Mouse (Mus musculus) adrenal gland, postnatal 36 days (tissue): ENCODE measurements around the gene Erich6b. TPM values are rescaled to one million over a fixed set of nuclear protein-coding genes. Genes with fewer than 3 reads are reported as not detected.

Source experiments
- DNase-seq, 2 experiments: peaks; one replicate each; pipeline ENCODE4 v3.0.0; 2021; ENCODE audit warnings: mixed read lengths in 1 of 2
- total RNA-seq, 2 experiments: library from RNA; stranded (reverse); gene quantifications; 2 replicates each; pipeline ENCODE4 v1.2.3; 2021

Erich6b gene
- total RNA-seq, 2 experiments from 2014 or later: not detected

GRCm38 (mm10) chr14:75707771-75708170, 65.7 kb downstream of the Erich6b start:
- DNase-seq: no peak

DNA sequence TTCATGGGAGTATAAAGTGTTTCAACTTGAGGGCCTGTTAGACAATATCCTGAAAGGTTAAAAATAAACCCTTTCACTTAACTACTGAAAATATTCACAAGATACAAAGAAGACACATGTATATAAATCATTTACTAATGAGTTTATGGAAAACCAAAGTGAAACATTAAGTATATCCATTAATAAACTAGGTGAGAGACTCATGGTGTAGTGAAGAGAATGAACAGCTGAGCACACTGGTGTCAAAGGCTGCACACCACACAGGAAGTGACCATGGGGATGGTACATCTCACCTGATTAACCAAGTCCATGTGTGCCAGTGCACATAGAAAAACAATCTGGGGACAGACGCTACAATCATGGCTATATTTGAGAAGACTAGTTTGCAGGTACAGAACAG, 66.9 kb downstream of the Erich6b start:
- DNase-seq: no peak

DNA sequence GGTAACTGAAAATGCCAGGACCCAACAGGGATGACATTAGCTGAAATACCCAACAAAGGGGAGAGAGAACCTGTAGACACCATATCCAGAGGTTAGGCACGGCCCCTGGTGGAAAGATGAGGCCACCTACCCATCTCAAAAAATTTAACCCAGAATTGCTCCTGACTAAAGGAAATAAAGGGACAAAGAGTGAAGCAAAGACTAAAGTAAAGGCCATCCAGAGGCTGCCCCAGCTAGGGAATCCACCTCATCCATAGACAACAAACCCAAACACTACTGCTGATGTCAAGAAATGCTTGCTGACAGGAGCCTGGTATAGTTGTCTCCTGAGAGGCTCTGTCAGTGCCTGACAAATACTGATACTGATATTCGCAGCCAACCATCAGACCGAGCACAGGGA, 69.7 kb downstream of the Erich6b start:
- DNase-seq: no peak

DNA sequence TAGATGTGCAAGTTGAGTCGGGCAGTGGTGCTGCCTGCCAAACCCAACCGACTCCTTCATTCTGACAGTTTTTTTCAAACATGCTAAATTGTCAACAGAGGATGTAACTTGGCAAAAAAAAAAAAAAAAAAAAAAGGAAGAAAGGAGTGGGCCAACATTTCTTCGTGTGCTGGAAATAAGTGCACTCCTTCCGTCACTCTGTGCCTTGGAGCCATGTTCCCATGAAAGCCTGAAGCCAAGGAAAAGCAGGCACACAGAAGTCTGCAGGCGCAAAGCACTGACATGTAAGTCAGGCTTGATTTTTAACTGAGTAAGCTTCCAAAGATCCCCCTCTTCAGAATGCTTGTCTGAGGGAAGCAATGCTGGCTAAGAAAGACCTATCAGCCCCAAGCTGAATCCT, 70.6 kb downstream of the Erich6b start:
- no peak for DNase-seq

DNA sequence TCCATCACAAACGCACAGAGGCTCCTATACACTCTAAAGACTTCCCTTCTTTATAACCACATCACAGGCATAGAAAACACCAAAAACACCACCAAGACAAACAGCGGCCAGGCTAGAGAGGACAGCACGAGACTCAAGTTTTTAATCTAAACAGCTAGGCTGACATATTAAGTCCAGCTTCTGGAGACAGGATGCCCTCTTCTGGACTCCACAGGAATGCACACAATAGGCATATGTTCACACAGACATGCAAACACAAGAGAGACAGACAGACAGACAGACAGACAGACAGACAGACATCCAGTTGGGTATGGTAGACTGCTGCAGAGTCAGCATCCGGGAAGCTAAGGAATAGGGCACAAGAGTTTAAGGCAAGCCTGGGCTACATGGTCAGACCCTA, 71.6 kb downstream of the Erich6b start:
- no peak for DNase-seq

DNA sequence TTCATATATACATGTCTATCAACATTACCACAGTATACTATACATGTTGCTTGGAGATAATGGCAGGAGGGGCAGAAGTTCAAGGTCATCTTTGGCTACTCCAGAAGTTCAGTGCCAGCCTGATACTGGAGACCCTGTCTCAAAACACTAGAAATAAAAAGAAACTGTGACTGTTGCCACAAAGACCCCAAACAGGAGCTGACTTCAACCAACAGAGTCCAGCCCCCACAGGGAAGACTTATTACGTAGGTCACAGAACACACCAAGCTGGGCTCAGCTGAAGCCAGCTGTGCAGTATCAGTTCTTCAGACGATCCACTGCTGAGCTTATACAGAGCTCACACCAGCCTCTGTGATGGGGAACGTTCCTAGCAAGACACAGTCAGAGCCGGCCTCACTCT, 74.4 kb downstream of the Erich6b start:
- DNase-seq: no peak

Other genes with a start within 250 kb of the Erich6b start
- gene Siah3, start 186.3 kb upstream of the Erich6b start, total RNA-seq: under 1 TPM; 0.33 to 0.50 TPM
- not detected for gene Spert, start 49.1 kb upstream of the Erich6b start, total RNA-seq
- 10 to 100 TPM; 26.5 to 33.3 TPM for gene Cog3, start 112.3 kb downstream of the Erich6b start, total RNA-seq
- gene Slc25a30, start 144.8 kb downstream of the Erich6b start, total RNA-seq: 100 to 1,000 TPM; 206 to 215 TPM
- gene Tpt1, start 202.8 kb downstream of the Erich6b start, total RNA-seq: 1,000 to 10,000 TPM; 2,956 to 3,131 TPM